Mouse (Mus musculus): ENCODE data around the gene Fam118a. TPM values are rescaled to one million over a fixed set of nuclear protein-coding genes. Genes with fewer than 3 reads are reported as not detected.

Fam118a gene
- polyA plus RNA-seq, 1 experiment from 2014 or later = 29.6 TPM

GRCm38 (mm10) chr15:85049758-85050157 is 21.0 kb downstream of the Fam118a start:
- no peaks in the 10 kb centered on the region for H3K9me3 ChIP-seq
- no peak overlapping the region for H3K4me3 ChIP-seq
- H3K36me3 ChIP-seq = peaks cover 93% of the 10 kb centered on the region
- 90% methylated on average over 1 of the region's 1 CpGs for WGBS
- no peaks in the 10 kb centered on the region for H3K27me3 ChIP-seq (ENCODE audit: insufficient read depth, poor library complexity, severe bottlenecking)
- no peak for DNase-seq (ENCODE audit: low spot score)
- no peaks in the 10 kb centered on the region for H3K4me1 ChIP-seq (replicated peaks)
- no peak overlapping the region for H3K27ac ChIP-seq

- no peak overlapping the region for H3K4me3 ChIP-seq
- no peaks in the 10 kb centered on the region for H3K4me1 ChIP-seq (replicated peaks)
- DNase-seq (ENCODE audit: low spot score) = no peak
- H3K36me3 ChIP-seq = peaks cover 76% of the 10 kb centered on the region
- H3K9me3 ChIP-seq = no peaks in the 10 kb centered on the region
- no peak overlapping the region for H3K27ac ChIP-seq
- WGBS = 94% methylated on average over 3 of the region's 3 CpGs
- H3K27me3 ChIP-seq (ENCODE audit: insufficient read depth, poor library complexity, severe bottlenecking) = no peaks in the 10 kb centered on the region
These were observed 25.4 kb downstream of the Fam118a start for GRCm38 (mm10) chr15:85054098-85054497.

GRCm38 (mm10) chr15:85055186-85055585 is 26.4 kb downstream of the Fam118a start:
- no peak for DNase-seq (ENCODE audit: low spot score)

GRCm38 (mm10) chr15:85063421-85063820 is 34.7 kb downstream of the Fam118a start:
- H3K9me3 ChIP-seq = no peaks in the 10 kb centered on the region
- 94% methylated on average over 2 of the region's 2 CpGs for WGBS
- H3K27me3 ChIP-seq (ENCODE audit: insufficient read depth, poor library complexity, severe bottlenecking) = no peaks in the 10 kb centered on the region
- H3K27ac ChIP-seq = no peak overlapping the region
- peaks cover 39% of the 10 kb centered on the region for H3K36me3 ChIP-seq
- H3K4me1 ChIP-seq (replicated peaks) = no peaks in the 10 kb centered on the region
- no peak for DNase-seq (ENCODE audit: low spot score)
- no peak overlapping the region for H3K4me3 ChIP-seq

More at GRCm38 (mm10) chr15:85055186-85055585, 26.4 kb downstream of the Fam118a start:
- H3K27me3 ChIP-seq (ENCODE audit: insufficient read depth, poor library complexity, severe bottlenecking) = no peaks in the 10 kb centered on the region
- no peaks in the 10 kb centered on the region for H3K9me3 ChIP-seq
- peaks cover 76% of the 10 kb centered on the region for H3K36me3 ChIP-seq
- no peaks in the 10 kb centered on the region for H3K4me1 ChIP-seq (replicated peaks)
- no peak overlapping the region for H3K4me3 ChIP-seq
- WGBS = 85% methylated on average over 4 of the region's 4 CpGs
- H3K27ac ChIP-seq = no peak overlapping the region

- Histone ChIP-seq H3K27me3 (ENCODE audit: insufficient read depth, poor library complexity, severe bottlenecking) (no peaks in the 10 kb centered on the region), H3K4me1 (replicated peaks) (no peaks in the 10 kb centered on the region), H3K9me3 (no peaks in the 10 kb centered on the region), H3K27ac (no peak overlapping the region), H3K4me3 (no peak overlapping the region), H3K36me3 (no peaks in the 10 kb centered on the region)
- peak; percentile 43 for DNase-seq (ENCODE audit: low spot score)
- WGBS = 39% methylated on average over 2 of the region's 2 CpGs
These were observed 41.8 kb downstream of the Fam118a start for GRCm38 (mm10) chr15:85070561-85070960.

GRCm38 (mm10) chr15:85072651-85073050 is 43.9 kb downstream of the Fam118a start:
- no peaks in the 10 kb centered on the region for H3K36me3 ChIP-seq
- DNase-seq (ENCODE audit: low spot score) = no peak
- H3K27me3 ChIP-seq (ENCODE audit: insufficient read depth, poor library complexity, severe bottlenecking) = no peaks in the 10 kb centered on the region
- no peak overlapping the region for H3K27ac ChIP-seq
- 89% methylated on average over 2 of the region's 2 CpGs for WGBS
- H3K4me3 ChIP-seq = no peak overlapping the region
- no peaks in the 10 kb centered on the region for H3K4me1 ChIP-seq (replicated peaks)
- no peaks in the 10 kb centered on the region for H3K9me3 ChIP-seq

- Histone ChIP-seq H3K36me3 (no peaks in the 10 kb centered on the region), H3K4me3 (no peak overlapping the region), H3K4me1 (replicated peaks) (no peaks in the 10 kb centered on the region), H3K27ac (no peak overlapping the region), H3K9me3 (no peaks in the 10 kb centered on the region), H3K27me3 (ENCODE audit: insufficient read depth, poor library complexity, severe bottlenecking) (no peaks in the 10 kb centered on the region)
- DNase-seq (ENCODE audit: low spot score) = no peak
- 80% methylated on average over 1 of the region's 1 CpGs for WGBS
These were observed 56.9 kb downstream of the Fam118a start for GRCm38 (mm10) chr15:85085641-85086040.

Other genes with a start within 250 kb of the Fam118a start
- gene Phf21b, start 172.9 kb upstream of the Fam118a start, polyA plus RNA-seq (2016; fragmentation: Nextera tagmentation; extraction: Ambion mirVana) = 10.7 and 30.8 TPM in 2 replicates
- 0.90 and 1.2 TPM in 2 replicates for gene Gm29666, start 108.9 kb upstream of the Fam118a start, polyA plus RNA-seq (2016; fragmentation: Nextera tagmentation; extraction: Ambion mirVana)
- gene Nup50, start 105.5 kb upstream of the Fam118a start, polyA plus RNA-seq (2016; fragmentation: Nextera tagmentation; extraction: Ambion mirVana) = 62.0 and 69.7 TPM in 2 replicates
- gene 5031439G07Rik, start 40.4 kb upstream of the Fam118a start, polyA plus RNA-seq (2016; fragmentation: Nextera tagmentation; extraction: Ambion mirVana) = 11.2 and 12.1 TPM in 2 replicates
- 0.15 and 0.47 TPM in 2 replicates for gene Upk3a, start 11.8 kb upstream of the Fam118a start, polyA plus RNA-seq (2016; fragmentation: Nextera tagmentation; extraction: Ambion mirVana)
- 0.15 TPM in 1 of 2 replicates, not detected in the other for gene Smc1b, start 103.0 kb downstream of the Fam118a start, polyA plus RNA-seq (2016; fragmentation: Nextera tagmentation; extraction: Ambion mirVana)
- 0.77 and 1.3 TPM in 2 replicates for gene Ribc2, start 103.1 kb downstream of the Fam118a start, polyA plus RNA-seq (2016; fragmentation: Nextera tagmentation; extraction: Ambion mirVana)
- gene Fbln1, start 177.0 kb downstream of the Fam118a start, polyA plus RNA-seq (2016; fragmentation: Nextera tagmentation; extraction: Ambion mirVana) = 157 and 168 TPM in 2 replicates

Measured in hindbrain, embryonic 10.5 days (tissue).